Mouse (Mus musculus) urinary bladder, postnatal 14 days (tissue): ENCODE data around the gene Pnliprp2.

ENCODE experiments used
- DNase-seq: peaks from one replicate; pipeline ENCODE4 v3.0.0; 2021; ENCODE audit warnings: low spot score

Gene Pnliprp2

GRCm38 (mm10) chr19:58759423-58759822 lies at the start of gene Pnliprp2:
Gene Pnliprp2 (plus strand): TSS chr19:58759719.
- DNase-seq = peak; percentile 38

DNA sequence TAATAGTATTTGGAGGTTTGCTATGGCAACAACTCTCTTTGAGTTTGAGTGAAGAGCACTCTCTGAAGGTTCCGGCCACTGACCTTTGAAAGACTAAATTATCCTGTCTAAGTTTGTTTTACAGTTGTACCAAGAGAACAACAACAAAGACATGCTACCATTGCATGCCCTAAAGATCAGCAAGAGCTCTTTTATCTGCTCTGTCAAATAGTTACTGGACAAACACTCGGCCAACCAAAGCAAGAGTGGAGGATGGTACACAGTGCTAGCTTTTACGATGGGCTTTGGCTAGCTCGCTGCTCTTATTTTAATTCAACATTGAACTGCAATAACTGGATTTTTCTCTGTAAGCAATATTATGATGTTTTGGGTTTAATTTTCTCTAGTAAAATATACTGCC lies 41.6 kb upstream of the Pnliprp2 start:
- no peak for DNase-seq

DNA sequence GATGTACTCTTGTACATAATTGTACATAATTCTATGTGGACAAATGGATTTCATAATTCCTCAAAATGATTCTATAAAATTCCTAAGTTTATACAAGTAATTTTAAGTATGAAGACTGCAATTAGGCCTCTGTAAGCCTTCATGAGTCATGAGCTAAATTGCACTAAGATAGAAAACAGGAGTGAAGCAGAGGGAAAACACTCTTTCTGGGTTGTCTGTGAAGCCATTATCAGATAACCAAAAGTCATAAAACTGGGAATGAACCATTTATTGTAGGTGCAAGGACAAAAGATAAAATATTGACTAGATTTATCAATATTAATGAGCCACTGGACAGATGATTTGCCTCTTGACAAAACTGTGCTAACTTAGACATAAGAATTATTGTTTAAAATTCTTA lies 39.1 kb upstream of the Pnliprp2 start:
- DNase-seq = no peak

GRCm38 (mm10) chr19:58726551-58726950 lies 33.0 kb upstream of the Pnliprp2 start:
- DNase-seq = no peak

DNA sequence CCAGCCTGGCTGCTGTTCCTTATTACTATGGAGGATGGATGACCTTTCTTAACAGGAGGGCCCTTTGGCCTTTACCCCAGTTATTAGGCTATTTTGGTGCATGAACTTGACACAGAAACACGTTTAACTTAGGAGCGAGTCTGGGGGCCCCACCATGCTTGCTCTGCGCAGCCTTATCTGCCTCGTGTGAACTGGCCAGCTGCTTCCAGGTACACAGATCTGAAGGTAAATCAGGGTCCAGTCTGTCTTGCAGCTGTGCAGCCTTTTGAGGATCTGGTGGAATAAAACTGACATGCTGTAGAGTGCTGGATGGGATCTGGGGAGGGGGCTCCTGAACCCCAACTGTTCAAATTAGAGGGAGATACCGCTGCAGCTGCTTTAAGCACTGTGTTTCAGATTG lies 31.8 kb upstream of the Pnliprp2 start:
- no peak for DNase-seq

DNA sequence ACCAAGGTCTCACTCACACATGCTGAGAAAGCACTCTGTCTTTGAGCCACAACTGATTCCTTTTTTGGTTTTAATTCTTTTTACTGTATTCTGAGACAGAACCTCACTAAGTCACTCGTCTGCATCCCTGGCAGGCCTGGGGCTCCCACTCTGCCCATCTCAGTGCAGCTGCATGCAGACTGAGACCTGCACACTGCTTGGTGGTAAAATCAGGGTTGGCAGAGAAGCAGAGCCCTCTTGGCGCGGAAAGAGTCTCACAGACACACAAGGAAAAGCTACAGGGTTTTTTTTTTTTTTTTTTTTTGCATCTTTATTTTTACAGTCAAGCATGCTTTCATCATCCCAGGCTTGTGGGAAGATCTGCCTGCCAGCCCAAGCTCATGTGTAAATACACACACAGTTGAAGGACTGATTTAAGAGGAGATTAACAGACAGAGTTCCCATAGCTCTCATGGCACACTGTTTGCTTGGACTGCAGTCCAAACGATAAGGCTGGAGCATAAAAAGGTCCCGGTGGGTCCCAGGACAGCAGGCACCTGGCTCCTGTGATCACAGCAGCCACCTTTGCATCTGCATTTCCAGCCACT lies 31.0 kb upstream of the Pnliprp2 start, which contains the start of gene Pnliprp1:
Pnliprp1 (plus strand) TSS at position 443 of the 587 bp plus-strand sequence.
- DNase-seq = no peak

DNA sequence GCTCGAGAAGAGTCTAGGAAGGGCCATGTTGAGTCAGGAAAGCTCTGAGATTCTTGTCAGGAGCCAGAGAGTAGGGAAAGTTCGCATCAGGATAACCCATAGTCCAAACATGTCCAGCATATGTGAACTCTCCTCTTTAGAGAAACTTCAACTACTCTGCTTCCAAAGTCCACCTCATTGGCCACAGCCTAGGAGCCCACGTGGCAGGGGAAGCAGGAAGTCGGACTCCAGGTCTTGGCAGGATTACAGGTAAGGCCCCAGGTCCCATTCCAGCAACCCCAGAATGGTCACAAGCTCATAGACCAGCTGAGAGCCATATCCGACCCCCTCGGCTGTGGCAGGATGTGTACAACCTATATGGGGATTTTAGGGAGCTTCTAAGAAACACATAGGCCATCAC lies 26.3 kb upstream of the Pnliprp2 start:
- DNase-seq = no peak

GRCm38 (mm10) chr19:58738111-58738510 lies 21.4 kb upstream of the Pnliprp2 start:
- DNase-seq = no peak

DNA sequence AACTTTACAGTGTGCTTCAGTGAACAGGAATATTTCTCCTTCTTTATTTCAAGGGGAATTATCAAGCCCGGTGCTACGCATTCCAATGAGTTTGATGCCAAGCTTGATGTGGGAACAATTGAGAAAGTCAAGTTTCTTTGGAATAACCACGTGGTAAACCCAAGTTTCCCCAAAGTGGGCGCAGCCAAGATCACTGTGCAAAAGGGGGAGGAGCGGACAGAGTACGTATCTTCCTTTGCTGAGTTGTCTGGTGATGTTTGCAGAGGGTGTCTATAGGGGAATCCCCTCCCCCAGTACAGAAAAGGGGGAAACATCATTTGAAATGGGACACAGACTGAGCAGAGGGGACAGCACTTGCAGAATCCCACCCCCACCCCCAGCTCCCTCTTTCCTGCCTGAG lies 18.5 kb upstream of the Pnliprp2 start:
- no peak for DNase-seq

DNA sequence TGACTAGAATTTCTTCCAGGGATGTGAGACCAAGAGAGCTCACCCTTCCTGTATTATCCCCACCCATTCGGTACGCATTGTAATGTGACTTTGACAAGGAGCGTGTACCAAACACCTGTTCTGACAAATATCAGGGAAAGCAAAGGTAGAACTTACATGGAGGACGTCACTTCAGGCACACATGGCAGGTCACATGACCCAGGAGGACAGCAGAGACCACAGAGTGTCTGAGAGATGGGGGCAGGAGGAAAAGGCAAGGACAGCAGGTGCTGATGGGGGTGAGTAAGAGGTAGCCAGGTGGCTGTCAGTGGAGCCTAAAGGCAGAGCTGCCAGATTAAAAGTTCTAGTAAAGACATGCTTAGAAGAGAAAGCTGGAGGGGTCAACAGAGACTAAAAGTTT lies 16.8 kb upstream of the Pnliprp2 start:
- DNase-seq = no peak

- DNase-seq = no peak
Observed at GRCm38 (mm10) chr19:58743736-58744135, 15.8 kb upstream of the Pnliprp2 start.

- DNase-seq = no peak
Observed at GRCm38 (mm10) chr19:58747498-58748000, 12.0 kb upstream of the Pnliprp2 start.

DNA sequence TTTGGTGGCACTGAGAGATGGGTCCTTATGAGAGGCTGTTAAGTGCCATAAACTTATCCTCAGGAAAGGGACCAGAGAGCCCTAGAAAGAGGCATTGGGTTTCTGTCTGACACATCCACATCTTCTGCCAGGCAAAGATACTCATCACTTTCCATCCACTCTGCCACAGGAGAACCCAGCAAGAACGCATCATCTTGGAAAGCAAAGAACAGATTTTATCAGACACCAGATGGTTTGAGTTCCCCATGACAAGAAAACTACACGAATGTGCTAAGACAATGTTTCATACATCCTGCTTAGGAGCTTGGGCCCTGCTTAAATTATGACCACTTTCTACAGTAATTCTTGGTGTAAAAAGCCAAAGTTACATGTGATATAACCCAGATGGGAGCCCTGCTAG lies 8.7 kb upstream of the Pnliprp2 start:
- no peak for DNase-seq

GRCm38 (mm10) chr19:58751504-58751903 lies 8.0 kb upstream of the Pnliprp2 start:
- no peak for DNase-seq

- no peak for DNase-seq
Observed at GRCm38 (mm10) chr19:58758871-58759270, 648 bp upstream of the Pnliprp2 start.

DNA sequence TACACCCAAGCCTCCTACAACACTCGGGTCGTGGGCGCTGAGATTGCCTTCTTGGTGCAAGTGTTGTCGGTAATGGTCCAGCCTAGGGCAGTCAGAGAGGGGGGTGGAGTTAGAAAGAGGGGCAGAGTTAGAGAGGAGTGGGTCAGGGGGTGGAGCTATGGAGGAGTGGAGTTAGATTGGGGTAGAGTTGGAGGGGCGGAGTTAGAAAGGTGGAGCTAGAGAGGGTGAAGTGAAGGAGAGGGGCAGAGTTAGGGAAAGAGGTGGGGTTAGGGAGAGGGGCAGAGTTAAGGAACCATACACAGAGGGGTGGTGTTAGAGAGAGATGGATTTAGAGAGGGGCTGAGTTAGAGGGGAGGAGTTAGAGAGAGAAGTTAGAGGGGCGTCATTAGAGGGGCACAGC lies 2.8 kb downstream of the Pnliprp2 start:
- DNase-seq = no peak

- DNase-seq = peak; percentile 71
Observed at GRCm38 (mm10) chr19:58762848-58763541, 3.5 kb downstream of the Pnliprp2 start.

- no peak for DNase-seq
Observed at GRCm38 (mm10) chr19:58767329-58767728, 7.8 kb downstream of the Pnliprp2 start.

- no peak for DNase-seq
Observed at GRCm38 (mm10) chr19:58776461-58776860, 16.9 kb downstream of the Pnliprp2 start.

DNA sequence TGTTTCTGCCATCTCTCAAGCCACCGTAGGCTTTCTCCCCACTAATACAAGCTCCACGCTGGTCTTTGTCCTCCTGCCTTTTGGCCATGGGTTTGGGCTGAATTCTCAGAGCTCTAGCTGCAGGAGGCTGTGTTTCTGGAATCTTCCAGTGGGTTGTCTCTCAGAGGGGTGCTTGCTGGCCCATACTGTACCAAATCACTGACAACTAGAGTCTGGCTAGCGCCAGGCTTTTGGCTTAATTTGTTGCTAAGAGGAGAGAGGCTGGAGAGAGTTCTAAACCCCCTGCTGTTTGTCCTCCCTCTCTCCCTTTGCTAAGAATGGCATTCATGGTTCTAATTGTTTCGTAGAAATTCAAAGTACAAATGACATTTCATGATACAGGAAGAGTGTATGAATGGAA lies 22.0 kb downstream of the Pnliprp2 start:
- no peak for DNase-seq

GRCm38 (mm10) chr19:58783938-58784337 lies 24.4 kb downstream of the Pnliprp2 start:
- DNase-seq = no peak

DNA sequence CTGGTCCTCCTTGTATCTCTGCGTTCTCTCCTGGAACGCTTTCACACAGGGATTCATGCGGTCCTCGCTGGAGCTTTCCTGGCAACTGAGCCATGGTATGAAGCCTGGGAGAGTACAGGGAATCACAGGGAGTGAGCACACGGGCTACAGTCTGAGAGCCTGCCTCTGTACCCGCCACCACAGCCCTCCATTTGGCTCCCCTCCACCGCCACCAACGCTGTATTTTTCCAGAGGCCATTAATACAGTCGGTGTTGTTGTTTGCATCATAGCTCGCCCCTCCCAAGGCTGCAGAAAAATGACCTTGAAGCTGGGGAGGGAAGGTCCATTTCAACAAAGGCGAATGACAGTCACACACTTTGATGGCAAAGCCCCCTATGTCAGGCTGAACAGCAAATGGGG lies 29.7 kb downstream of the Pnliprp2 start:
- DNase-seq = no peak

DNA sequence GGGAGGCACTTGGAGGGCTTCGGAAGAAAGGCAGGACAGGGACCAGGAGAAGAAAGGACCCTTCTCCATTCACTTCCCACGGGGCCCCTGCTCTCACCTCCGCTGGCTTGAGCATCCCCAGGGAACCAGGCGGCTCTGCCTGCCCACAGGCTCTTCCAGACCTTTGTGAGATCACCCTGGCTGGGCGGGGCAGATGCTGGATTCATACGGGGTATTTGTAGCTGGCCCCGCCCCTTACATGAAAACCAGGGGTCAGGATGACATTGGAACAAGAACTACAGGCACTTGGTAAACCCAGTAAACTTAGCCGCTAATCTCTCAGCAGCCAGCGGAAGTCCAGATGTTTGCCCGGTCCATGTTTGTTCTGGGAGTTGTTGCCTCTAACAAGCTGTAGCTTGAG lies 34.8 kb downstream of the Pnliprp2 start, which contains the start of gene 1700019N19Rik:
1700019N19Rik (minus strand) TSS at position 178 of the 400 bp plus-strand sequence.
- DNase-seq = peak; percentile 34
